Mouse (Mus musculus): ENCODE measurements around the gene Preb.

Preb gene

DNA sequence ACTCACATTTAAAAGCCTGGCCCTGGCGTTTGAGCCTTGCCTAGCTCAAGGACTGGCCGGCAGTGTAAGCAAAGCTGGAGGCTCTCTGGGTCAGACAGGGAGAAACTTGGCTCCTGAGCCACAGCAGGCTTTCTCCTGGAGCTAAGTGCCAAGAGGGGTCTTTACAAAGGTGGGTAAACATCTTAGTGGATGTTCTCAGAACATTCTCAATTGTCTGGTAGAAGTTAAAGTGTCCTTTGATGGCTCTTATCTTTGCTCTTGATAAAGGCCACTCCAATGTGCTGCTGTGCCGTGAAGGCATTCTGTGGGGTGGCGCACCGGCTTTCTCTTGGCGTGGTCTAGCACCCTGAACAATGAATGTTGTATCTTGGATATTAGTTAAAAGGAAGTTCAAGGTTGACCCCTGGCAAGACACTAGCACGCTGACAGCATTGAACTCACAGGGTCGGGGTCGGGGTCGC is 37.5 kb downstream of the Preb start:
- DNase-seq (ENCODE audit: low read depth, low spot score), result no peak

DNA sequence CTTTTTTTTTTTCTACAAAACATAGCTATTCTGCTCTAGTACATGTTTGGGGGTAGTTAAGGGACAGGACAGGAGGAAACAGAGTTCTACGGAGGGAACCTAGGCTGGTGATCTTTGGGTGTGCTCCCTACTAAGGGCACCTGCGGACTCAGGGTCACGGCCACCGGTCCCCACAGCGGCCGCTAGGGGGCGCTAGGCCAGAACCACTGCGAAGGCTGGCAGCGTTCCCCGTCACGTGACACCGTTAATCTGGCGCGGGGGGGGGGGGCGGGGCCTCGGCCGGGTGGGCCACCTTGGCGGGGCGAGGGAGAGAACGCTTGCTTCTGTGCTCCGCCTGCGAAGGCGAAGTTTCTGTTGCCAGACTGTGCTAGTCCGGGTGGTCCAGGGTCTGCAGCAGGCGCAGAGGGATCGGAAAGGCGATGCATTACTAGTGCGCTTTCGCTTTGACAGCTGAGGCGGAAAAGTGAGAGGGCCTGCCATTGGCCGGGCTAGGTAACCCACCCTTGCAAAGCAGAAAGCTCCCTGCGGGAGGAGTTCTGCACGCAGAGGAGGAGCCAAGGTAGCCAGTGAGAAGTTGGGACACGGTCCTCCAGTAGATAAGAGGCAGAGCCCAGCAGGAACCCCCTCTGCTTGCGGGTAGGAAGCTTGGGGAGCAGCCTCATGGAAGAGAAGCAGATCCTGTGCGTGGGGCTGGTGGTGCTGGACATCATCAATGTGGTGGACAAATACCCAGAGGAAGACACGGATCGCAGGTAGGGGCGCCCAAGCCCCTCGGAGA is 38.7 kb downstream of the Preb start, which contains the start of gene Khk:
TSS of gene Khk (plus strand) at position 176 of the 778 bp plus-strand sequence.
- peak; percentile 95 for DNase-seq (ENCODE audit: low read depth, low spot score)

DNA sequence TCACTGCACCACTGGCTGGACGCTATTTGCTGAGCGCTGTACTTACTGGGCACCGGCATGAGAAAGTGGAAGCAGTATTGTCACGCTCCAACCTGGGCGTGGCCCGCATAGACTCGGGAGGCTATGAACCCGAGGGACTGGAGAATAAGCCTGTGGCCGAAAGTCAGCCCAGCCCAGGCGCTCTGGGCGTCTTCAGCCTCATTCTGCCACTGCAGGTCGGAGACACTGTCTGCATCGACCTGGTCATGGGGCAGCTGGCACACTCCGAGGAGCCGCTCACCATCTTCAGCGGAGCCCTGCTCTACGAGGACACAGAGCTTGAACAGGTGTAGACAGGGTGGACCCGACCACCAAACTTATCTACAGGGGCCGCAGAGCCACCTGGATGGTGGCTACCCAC is 39.5 kb downstream of the Preb start:
- DNase-seq (ENCODE audit: low read depth, low spot score), result peak; percentile 52

DNA sequence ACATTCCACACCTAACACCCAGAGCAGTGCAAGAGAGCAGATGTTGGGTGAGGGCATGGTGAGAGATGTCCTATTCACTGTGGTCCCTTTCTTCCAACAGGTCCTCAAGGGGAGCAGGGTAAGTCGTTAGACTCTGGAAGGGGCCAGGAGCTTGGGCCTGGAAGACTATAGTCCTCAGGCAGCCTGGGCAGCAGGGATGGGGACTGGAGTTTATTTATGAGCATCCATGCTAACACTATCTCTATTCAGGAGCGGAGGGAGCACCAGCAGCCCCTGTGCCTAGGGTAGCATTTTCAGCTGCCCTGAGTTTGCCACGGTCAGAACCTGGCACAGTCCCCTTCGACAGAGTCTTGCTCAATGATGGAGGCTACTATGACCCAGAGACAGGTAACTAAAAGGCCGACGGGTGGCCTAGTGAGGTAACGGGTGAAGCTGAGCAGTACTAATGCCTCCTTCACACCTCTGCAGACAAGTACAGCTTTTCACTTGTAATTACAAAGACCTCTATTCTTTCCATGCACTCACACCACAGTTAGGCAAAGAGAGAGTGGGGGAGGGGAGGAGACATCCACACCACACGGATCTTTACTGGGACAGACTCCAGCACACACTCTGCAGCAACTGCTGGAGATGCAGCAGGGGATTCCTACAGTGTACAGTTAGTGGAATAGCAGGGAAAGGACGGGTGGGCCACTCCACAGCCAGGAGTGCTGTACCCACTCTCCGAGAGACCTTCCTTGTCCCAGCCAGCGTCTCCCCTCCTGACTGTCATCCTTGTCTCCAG is 40.1 kb downstream of the Preb start:
- DNase-seq (ENCODE audit: low read depth, low spot score), result peak; percentile 52

DNA sequence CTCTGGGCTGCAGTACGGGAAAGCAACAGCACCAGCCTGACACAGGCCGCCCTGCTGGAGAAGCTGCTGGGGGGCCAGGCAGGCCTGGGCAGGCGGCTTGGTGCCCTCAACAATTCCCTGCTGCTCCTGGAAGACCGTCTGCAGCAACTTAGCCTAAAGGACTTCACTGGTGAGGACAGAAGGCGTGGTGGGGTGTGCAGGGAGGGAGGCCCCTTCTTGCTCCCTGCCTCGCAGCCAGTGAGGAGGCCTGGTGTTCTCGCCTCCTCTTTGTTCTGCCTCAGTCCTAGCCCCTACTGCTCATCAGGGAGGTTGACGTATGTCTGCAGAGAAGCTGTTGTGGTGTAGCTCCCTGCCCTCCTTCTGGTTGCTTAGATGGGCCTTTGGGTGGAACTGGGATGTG is 41.5 kb downstream of the Preb start:
- no peak for DNase-seq (ENCODE audit: low read depth, low spot score)

- no peak for DNase-seq (ENCODE audit: low read depth, low spot score)
Measured at GRCm38 (mm10) chr5:30917891-30918670, 42.1 kb downstream of the Preb start.

GRCm38 (mm10) chr5:30917348-30917747 is 42.8 kb downstream of the Preb start:
- no peak for DNase-seq (ENCODE audit: low read depth, low spot score)

DNA sequence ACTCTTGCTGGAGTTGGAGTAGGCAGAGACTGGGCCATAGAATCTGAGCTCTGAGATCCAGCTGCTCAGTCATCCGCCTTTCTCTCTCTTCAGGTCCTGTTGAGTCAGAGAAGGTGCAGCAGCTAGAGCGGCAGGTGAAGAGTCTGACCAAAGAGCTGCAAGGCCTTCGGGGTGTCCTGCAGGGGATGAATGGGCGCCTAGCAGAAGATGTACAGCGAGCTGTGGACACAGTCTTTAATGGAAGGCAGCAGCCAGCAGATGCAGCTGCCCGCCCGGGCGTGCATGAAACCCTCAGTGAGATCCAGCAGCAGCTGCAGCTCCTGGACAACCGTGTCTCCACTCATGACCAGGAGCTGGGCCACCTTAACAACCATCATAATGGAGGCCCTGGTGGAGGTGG is 43.3 kb downstream of the Preb start:
- no peak for DNase-seq (ENCODE audit: low read depth, low spot score)

DNA sequence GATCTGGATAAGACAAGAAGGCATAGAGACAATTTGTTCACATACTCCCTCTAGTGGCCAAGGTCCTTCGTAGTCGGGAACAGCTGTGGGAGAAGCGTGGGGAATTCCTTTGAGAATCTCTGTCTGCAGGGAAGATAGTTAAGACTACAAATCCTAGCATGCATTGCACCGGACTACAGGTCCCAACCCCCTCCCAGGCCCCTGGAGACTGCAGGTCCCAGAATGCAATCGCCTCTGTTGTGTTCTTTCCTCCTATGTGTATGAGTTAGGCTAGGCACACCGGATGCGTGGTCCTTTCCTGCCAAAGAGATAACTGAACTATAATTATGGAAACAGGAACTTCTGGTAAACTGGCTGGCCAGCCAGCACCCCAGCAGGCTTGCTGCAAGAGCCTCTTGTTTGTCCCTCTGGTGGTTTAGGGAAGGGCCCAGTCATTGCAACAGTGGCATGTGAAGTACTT is 44.2 kb downstream of the Preb start:
- peak; percentile 97 for DNase-seq (ENCODE audit: low read depth, low spot score)

DNA sequence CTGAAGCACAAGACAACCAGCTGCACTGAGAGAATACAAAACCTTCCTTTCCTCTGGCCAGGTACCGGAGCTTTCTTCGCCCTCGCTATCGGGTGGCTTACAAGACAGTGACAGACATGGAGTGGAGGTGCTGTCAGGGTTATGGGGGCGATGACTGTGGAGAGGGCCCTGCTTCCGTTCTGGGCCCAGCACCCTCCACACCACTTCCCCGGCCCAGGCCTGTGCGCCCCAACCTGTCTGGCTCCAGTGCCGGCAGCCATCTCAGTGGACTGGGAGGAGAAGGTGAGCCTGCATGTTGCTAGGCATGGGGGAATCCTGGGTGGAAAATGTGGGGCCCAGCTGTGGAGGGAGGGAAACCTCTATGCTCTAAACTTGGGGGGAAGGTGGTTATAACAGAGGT is 44.7 kb downstream of the Preb start:
- no peak for DNase-seq (ENCODE audit: low read depth, low spot score)

DNA sequence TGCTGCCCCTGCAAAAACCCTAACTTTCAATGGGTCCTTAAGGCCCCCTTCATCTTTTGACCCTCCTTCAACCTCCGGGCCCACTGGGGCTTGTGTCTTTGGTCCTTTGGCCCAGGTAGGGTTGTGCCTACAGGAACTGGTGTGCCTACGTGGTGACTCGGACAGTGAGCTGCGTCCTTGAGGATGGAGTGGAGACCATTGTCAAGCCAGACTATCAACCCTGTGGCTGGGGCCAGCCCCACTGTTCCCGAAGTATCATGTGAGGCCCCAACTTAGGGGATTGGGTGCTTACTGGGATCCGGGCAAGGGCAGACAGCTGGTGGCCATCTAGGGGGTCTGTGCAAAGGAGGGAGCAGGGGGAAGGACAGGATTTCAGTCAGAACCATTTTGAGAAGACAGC is 45.3 kb downstream of the Preb start:
- DNase-seq (ENCODE audit: low read depth, low spot score), result no peak

DNA sequence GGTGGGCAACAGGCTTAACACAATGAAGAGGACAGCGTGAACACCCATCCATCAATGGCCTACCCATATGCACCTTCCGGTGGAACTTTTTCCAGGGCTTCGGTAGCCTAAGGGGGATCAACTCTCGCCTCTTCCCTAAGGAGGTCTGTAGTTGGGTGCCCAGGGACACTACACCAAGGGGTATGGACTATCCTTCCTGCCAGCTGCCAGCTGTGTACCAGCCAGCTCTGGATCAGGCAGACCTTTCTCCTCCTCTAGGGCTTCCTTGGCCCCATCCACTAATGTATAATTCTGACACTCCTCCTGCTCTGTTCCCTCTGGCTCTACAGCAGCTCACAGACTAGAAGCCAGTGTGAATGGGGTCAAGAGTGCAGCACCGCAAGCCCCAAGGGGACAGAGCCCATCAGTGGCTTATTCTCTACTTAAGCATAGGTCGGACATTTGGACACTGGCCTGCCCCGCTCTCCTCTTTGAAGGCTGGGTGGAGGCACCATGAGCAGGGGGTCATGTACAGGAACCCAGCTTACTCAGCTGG is 46.0 kb downstream of the Preb start:
- DNase-seq (ENCODE audit: low read depth, low spot score), result no peak

GRCm38 (mm10) chr5:30913060-30913841 is 46.9 kb downstream of the Preb start, which contains the start of gene Emilin1:
TSS of gene Emilin1 (plus strand) at chr5:30913402.
- DNase-seq (ENCODE audit: low read depth, low spot score), result no peak

DNA sequence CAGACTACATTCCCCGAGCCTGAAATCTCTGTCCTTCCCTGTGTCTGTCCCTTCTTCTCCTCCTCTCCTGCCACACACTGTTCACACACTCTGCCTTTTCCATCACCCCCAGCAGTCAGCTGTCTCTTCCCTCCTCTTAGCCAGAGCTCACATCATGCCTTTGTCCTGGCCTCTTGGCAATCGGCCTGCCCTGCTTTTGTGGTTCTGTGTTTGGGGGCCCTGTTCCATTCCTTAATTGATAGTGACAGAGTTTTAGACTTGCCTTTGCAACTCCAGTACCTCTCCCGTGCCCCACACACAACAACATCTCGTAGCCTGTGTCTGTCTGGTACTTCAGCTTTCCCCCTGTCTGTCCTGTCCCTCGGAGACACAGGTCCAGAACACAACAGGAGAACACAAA is 48.0 kb downstream of the Preb start:
- no peak for DNase-seq (ENCODE audit: low read depth, low spot score)

DNA sequence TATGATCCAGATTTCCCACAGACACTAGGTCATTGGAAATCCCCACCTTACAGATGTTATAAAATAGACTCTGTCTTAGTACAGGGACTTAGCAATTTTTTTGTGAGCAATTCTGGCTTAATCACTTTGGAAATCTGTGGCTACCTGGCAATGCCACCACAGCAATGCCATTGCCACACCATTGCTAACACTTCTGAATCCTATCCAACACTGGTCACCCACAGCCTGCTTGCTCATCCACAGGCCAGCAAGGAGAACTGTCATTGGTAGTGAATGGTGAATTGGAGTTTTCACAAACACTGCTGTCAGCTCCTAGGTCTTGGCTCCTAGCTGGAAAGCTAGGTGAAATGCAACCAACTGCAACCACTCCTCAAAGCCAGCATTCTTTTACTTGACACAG is 49.7 kb downstream of the Preb start:
- no peak for DNase-seq (ENCODE audit: low read depth, low spot score)

DNA sequence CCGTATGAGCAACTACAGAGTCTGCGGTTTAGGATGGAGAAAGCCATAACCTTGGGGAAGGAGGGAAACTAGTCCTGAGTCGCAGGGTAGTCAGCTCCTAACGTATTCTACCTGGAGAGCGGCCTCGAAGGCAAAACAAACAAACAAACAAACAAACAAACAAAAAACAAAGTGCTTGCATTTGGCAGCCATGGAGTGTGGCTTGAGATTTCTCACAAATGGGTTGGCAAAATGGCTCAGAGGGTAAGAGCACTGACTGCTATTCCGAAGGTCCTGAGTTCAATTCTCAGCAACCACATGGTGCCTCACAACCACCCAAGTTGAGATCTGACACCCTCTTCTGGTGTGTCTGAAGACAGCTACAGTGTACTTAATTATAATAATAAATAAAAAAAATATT is 50.3 kb downstream of the Preb start:
- no peak for DNase-seq (ENCODE audit: low read depth, low spot score)

GRCm38 (mm10) chr5:30909300-30909659 is 50.9 kb downstream of the Preb start:
- no peak for DNase-seq (ENCODE audit: low read depth, low spot score)

DNA sequence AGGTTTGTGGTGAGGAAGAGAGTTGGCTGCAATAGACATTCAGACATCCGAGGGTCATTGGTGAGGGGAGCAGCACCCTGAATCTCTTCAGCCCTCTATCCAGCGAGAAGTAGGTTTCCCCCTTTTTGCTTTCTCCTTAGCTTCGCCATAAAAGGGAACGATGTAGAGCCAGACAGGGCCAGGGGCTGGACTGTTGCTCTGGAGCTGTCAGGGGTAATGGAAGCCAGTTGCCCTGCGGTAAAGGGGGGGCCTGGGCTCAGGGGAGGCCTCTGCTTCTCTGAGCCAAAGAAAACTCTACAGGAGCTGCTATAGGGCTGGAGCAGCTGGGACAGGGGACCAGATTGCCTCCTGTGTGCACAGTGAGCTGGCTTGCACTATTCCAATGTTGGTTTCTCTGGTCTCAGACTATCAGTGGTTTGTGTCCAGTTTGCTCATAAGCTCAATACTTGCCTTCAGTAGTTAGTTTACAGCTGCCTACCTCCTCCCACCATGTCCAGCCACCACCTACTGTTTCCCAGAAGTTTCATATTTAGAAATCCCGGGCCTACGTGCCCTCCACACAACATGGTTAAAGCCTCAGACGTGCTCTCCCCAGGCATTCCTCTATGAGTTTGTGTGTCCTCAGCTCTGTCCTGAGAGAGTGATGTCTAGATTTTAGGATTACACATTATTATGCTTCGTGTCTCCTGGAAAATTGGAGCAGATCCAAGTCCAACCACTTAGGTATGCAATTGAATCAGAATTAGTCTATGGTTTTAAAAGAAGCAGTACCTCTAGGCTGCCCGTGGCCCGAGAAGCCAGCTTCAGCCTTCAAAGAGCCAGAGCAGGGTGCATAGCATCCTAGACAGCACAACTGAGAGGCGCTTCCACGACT is 51.5 kb downstream of the Preb start:
- DNase-seq (ENCODE audit: low read depth, low spot score), result no peak

- peak; percentile 99 for DNase-seq (ENCODE audit: low read depth, low spot score)
Measured at GRCm38 (mm10) chr5:30907413-30908059, 52.6 kb downstream of the Preb start, which contains the start of gene Ost4. TSS of gene Ost4 (minus strand) at chr5:30907788.

All from ZHBTc4 (cell line).